Mouse (Mus musculus) erythroid progenitor cell, adult 5-6 weeks (primary cell): ENCODE data around the gene Ubl5. TPM values are rescaled to one million over a fixed set of nuclear protein-coding genes. Genes with fewer than 3 reads are reported as not detected.

ENCODE experiments used
- ATAC-seq: replicated peaks from 2 replicates; pipeline ENCODE4 v1.8.0; 2016; ENCODE audit warnings: moderate number of reproducible peaks, mild to moderate bottlenecking, moderate TSS enrichment, inconsistent platforms; ENCODE audit not compliant: poor library complexity, low FRiP score, severe bottlenecking
- total RNA-seq, 2 experiments: library from RNA; stranded (forward) in 1 of 2; stranded (reverse) in 1 of 2; fragments of 150-400 nt in 1 of 2; fragments of 186-747, 209-891 nt in 1 of 2; gene quantifications; 2 replicates each; pipeline versions ENCODE4 v1.2.3 to v1.2.4; 2015 to 2017; ENCODE audit warnings: low replicate concordance in 2 of 2

Ubl5 gene
- total RNA-seq, 2 experiments from 2014 or later = 36.3 to 158 TPM

- no peak for ATAC-seq
These were observed 50.2 kb downstream of the Ubl5 start for GRCm38 (mm10) chr9:20692863-20693262.

GRCm38 (mm10) chr9:20694721-20695235 is 52.1 kb downstream of the Ubl5 start:
- no peak for ATAC-seq

GRCm38 (mm10) chr9:20696107-20696712 is 53.5 kb downstream of the Ubl5 start:
- no peak for ATAC-seq

Other genes starting within 250 kb of the Ubl5 start
- gene Zfp26, start 182.7 kb upstream of the Ubl5 start, total RNA-seq (2015; ENCODE audit: low replicate concordance) = 5.0 and 9.2 TPM in 2 replicates
- 2.7 and 24.4 TPM in 2 replicates for gene Zfp26, start 182.7 kb upstream of the Ubl5 start, total RNA-seq (2017; ENCODE audit: low replicate concordance)
- gene Zfp426, start 150.1 kb upstream of the Ubl5 start, total RNA-seq (2015; ENCODE audit: low replicate concordance) = 19.3 and 24.1 TPM in 2 replicates
- gene Zfp426, start 150.1 kb upstream of the Ubl5 start, total RNA-seq (2017; ENCODE audit: low replicate concordance) = 11.6 and 23.1 TPM in 2 replicates
- 10.9 and 20.9 TPM in 2 replicates for gene Zfp266, start 121.5 kb upstream of the Ubl5 start, total RNA-seq (2015; ENCODE audit: low replicate concordance)
- gene Zfp266, start 121.5 kb upstream of the Ubl5 start, total RNA-seq (2017; ENCODE audit: low replicate concordance) = 8.7 and 10.1 TPM in 2 replicates
- 1.8 and 4.2 TPM in 2 replicates for gene Zfp846, start 61.6 kb upstream of the Ubl5 start, total RNA-seq (2015; ENCODE audit: low replicate concordance)
- 0.77 and 5.4 TPM in 2 replicates for gene Zfp846, start 61.6 kb upstream of the Ubl5 start, total RNA-seq (2017; ENCODE audit: low replicate concordance)
- gene Fbxl12, start 1.9 kb downstream of the Ubl5 start, total RNA-seq (2015; ENCODE audit: low replicate concordance) = 21.3 and 21.8 TPM in 2 replicates
- gene Fbxl12, start 1.9 kb downstream of the Ubl5 start, total RNA-seq (2017; ENCODE audit: low replicate concordance) = 4.6 and 11.6 TPM in 2 replicates
- gene Pin1, start 9.2 kb downstream of the Ubl5 start, total RNA-seq (2015; ENCODE audit: low replicate concordance) = 4.2 and 10.1 TPM in 2 replicates
- 6.3 and 8.5 TPM in 2 replicates for gene Pin1, start 9.2 kb downstream of the Ubl5 start, total RNA-seq (2017; ENCODE audit: low replicate concordance)
- gene Olfm2, start 103.5 kb downstream of the Ubl5 start, total RNA-seq (2015; ENCODE audit: low replicate concordance) = not detected in 2 replicates
- not detected in 2 replicates for gene Olfm2, start 103.5 kb downstream of the Ubl5 start, total RNA-seq (2017; ENCODE audit: low replicate concordance)
- gene Col5a3, start 172.2 kb downstream of the Ubl5 start, total RNA-seq (2015; ENCODE audit: low replicate concordance) = 1.3 TPM in 1 of 2 replicates, not detected in the other
- 0.39 TPM in 1 of 2 replicates, not detected in the other for gene Col5a3, start 172.2 kb downstream of the Ubl5 start, total RNA-seq (2017; ENCODE audit: low replicate concordance)
- gene Rdh8, start 175.6 kb downstream of the Ubl5 start, total RNA-seq (2015; ENCODE audit: low replicate concordance) = not detected in 2 replicates
- not detected in 2 replicates for gene Rdh8, start 175.6 kb downstream of the Ubl5 start, total RNA-seq (2017; ENCODE audit: low replicate concordance)
- gene A230050P20Rik, start 225.8 kb downstream of the Ubl5 start, total RNA-seq (2015; ENCODE audit: low replicate concordance) = 1.1 and 1.7 TPM in 2 replicates
- 3.7 and 4.3 TPM in 2 replicates for gene A230050P20Rik, start 225.8 kb downstream of the Ubl5 start, total RNA-seq (2017; ENCODE audit: low replicate concordance)
- not detected in 2 replicates for gene Angptl6, start 236.8 kb downstream of the Ubl5 start, total RNA-seq (2015; ENCODE audit: low replicate concordance)
- 0.53 TPM in 1 of 2 replicates, not detected in the other for gene Angptl6, start 236.8 kb downstream of the Ubl5 start, total RNA-seq (2017; ENCODE audit: low replicate concordance)
- gene Ppan, start 245.3 kb downstream of the Ubl5 start, total RNA-seq (2015; ENCODE audit: low replicate concordance) = 6.7 and 19.1 TPM in 2 replicates
- gene Ppan, start 245.3 kb downstream of the Ubl5 start, total RNA-seq (2017; ENCODE audit: low replicate concordance) = 7.1 and 16.2 TPM in 2 replicates